Mouse (Mus musculus) hindbrain, embryonic 10.5 days (tissue): ENCODE data around the gene Hoxd10. TPM values are rescaled to one million over a fixed set of nuclear protein-coding genes. Genes with fewer than 3 reads are reported as not detected.

ENCODE experiments used
- DNase-seq: peaks from one replicate; pipeline ENCODE4 v3.0.0-alpha.2; 2017; ENCODE audit warnings: low spot score
- H3K27ac ChIP-seq: fragments of 300-500 bp; sonication (generic); 2 replicates; pipeline ENCODE4 v1.5.1; 2016; ENCODE audit warnings: mild to moderate bottlenecking, moderate library complexity
- H3K27me3 ChIP-seq: fragments of 300-500 bp; sonication (generic); 2 replicates; pipeline ENCODE4 v1.6.1; 2016; ENCODE audit warnings: mild to moderate bottlenecking; ENCODE audit not compliant: poor library complexity, insufficient read depth, severe bottlenecking
- H3K36me3 ChIP-seq: fragments of 300-500 bp; sonication (generic); 2 replicates; pipeline ENCODE4 v1.6.1; 2016; ENCODE audit warnings: mild to moderate bottlenecking, moderate library complexity
- H3K4me1 ChIP-seq: fragments of 300-500 bp; sonication (generic); replicated peaks from 2 replicates; pipeline ENCODE4 v1.6.1; 2016; ENCODE audit warnings: mild to moderate bottlenecking
- H3K4me3 ChIP-seq: fragments of 300-500 bp; sonication (generic); 2 replicates; pipeline ENCODE4 v1.5.1; 2016; ENCODE audit warnings: mild to moderate bottlenecking, moderate library complexity
- H3K9me3 ChIP-seq: fragments of 300-500 bp; sonication (generic); 2 replicates; pipeline ENCODE4 v1.6.1; 2016; ENCODE audit warnings: mild to moderate bottlenecking, moderate library complexity
- WGBS: fragments of 180-500 bp; shearing (Covaris S2); methylation state at CpG from one replicate; pipeline ENCODE4 v1.1.7; 2016; 5-methylcytosine and 5-hydroxymethylcytosine counted together
- polyA plus RNA-seq: library from polyadenylated mRNA; unstranded; fragments of >200 nt; fragmentation: Nextera tagmentation; extraction: Ambion mirVana; gene quantifications from 2 replicates; pipeline ENCODE4 v1.2.1, GENCODE M21; 2016

The Hoxd10 gene
- polyA plus RNA-seq, 1 experiment from 2014 or later = not detected

- no peaks in the 10 kb centered on the region for H3K9me3 ChIP-seq
- peaks cover 26% of the 10 kb centered on the region for H3K4me1 ChIP-seq
- H3K27me3 ChIP-seq = peaks cover 100% of the 10 kb centered on the region
- peak overlapping the region; percentile 38 for H3K4me3 ChIP-seq
- 1% methylated on average over 15 of the region's 15 CpGs for WGBS
- no peak for DNase-seq
- peak overlapping the region; percentile 54; the same call in 1 of the 2 replicates for H3K27ac ChIP-seq
- H3K36me3 ChIP-seq = no peaks in the 10 kb centered on the region
Measured at GRCm38 (mm10) chr2:74658024-74658666, 33.6 kb upstream of the Hoxd10 start.

DNA sequence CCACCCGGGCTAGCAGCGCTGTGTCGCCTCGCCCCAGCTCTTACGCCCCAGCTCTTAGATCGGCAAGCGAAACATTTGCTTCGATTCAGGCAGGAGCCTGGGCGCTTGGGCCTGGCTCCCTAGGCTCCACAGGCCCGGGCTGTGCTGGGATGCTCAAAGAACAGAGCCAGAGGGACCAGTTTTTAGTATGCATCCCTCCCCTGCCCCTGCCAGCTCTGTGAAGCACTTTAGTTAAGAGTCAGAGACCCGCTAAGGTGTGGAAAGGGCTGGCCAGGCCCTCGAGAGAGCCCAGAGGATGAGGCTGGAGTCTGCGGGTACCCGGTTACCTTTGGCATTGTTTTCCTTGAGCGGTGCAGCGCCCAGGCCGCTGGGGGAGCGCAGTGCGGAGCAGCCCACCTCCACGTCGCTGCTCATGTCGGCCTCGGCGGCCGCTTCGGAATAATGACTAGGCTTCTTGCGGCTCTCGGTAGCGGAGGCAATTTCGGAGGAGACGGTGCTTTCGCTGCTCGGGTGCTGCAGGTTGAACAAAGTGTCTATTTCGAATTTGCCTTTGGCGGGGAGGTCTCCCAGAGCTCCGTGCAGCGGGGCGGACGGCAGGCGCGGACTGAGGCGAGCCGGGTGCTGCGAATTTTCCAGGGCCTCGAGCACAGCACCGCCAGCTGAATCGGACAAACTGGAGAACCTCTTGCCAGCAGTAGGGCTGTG is 32.9 kb upstream of the Hoxd10 start:
- no peaks in the 10 kb centered on the region for H3K36me3 ChIP-seq
- peaks cover 100% of the 10 kb centered on the region for H3K27me3 ChIP-seq
- H3K27ac ChIP-seq = peak overlapping the region; percentile 54; the same call in 1 of the 2 replicates
- H3K4me3 ChIP-seq = peak overlapping the region; percentile 30; the same call in 1 of the 2 replicates
- H3K4me1 ChIP-seq = peaks cover 26% of the 10 kb centered on the region
- H3K9me3 ChIP-seq = no peaks in the 10 kb centered on the region
- WGBS = under 1% methylated on average over 47 of the region's 47 CpGs
- peak; percentile 68 for DNase-seq

- Histone ChIP-seq H3K4me1 (peaks cover 26% of the 10 kb centered on the region), H3K9me3 (no peaks in the 10 kb centered on the region), H3K36me3 (no peaks in the 10 kb centered on the region), H3K27ac (peak within 1 kb of the TSS; percentile 54; the same call in 1 of the 2 replicates), H3K27me3 (peaks cover 100% of the 10 kb centered on the region), H3K4me3 (peak within 1 kb of the TSS; percentile 30; the same call in 1 of the 2 replicates)
- peak; percentile 56 for DNase-seq
- WGBS = 1% methylated on average over 28 of the region's 28 CpGs
Measured at GRCm38 (mm10) chr2:74659507-74660005, 32.2 kb upstream of the Hoxd10 start, which contains the start of gene Evx2. Evx2 (minus strand) TSS chr2:74659557.

DNA sequence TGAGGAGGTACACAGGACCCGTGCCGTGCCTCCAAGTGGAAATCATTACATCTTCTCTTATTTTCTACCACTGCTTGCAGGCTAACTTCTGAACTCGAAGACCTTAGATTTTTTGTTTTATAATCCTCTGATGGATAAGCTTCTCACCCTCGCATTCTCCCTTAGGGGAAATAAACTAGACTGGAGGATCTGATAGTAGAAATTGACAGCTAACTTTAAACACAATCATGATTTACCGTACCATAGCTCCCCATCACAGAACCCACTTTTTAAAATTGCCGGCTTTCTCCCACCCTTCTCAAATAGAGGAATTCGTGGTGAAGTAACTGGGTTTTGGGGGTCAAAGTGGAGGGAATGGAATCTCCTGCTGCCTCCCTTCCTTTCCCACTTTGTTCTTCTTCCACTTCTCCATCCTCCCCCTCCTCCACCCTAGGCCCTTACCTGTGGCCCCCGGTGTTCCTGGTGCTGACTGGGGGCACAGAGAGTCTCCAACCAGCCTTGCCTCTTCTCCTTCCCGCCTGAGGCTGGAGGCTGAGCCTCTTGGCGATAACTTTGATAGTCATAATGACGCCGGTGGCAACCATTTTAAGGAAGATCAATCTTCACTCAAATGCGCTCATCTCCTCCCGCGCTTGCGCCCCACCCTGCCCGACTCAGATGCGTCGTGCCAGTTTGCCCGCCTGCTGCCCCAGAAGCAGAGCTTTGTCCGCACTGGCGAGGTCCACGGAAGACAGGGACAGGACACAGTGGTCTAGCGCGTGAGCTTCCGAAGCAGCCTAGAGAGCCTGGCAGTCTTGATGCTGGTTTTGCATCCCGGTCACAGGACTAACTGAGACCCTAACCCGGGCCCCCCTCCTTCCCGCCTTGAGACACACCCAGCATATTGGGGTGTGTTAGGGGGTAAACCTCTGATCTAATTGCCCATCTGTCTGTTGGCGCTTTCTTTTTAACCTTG is 31.0 kb upstream of the Hoxd10 start:
- DNase-seq = peak; percentile 47
- peaks cover 100% of the 10 kb centered on the region for H3K27me3 ChIP-seq
- H3K4me3 ChIP-seq = 0 out of 2 replicates have a peak overlapping the region, but pooled peaks have one; percentile 5
- WGBS = 4% methylated on average over 30 of the region's 30 CpGs
- H3K27ac ChIP-seq = no peak overlapping the region
- H3K36me3 ChIP-seq = no peaks in the 10 kb centered on the region
- peaks cover 21% of the 10 kb centered on the region for H3K4me1 ChIP-seq
- H3K9me3 ChIP-seq = no peaks in the 10 kb centered on the region

DNA sequence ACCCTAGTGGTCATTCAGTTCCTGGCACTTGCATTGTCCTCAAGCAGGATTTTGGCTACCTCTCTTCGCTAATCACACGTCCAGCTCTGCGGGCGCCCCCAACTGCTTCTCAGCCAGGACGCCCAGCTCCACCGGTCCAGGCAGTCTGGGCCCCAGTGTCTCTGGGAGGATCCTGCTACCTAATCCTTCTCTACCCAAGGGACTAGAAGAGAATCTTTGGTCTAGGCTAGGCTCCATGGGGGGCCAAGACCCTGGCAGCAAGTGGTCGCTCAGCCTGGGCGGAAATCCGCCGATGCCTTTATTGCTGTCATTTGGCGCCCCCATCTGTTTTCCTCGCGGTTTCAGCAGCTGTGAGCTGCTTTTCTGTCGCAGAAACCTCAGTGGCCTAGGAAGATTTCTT is 30.0 kb upstream of the Hoxd10 start:
- Histone ChIP-seq H3K9me3 (no peaks in the 10 kb centered on the region), H3K4me1 (peaks cover 15% of the 10 kb centered on the region; the same call in 1 of the 2 replicates), H3K27me3 (peaks cover 100% of the 10 kb centered on the region), H3K4me3 (no peak overlapping the region; the same call in 1 of the 2 replicates), H3K36me3 (no peaks in the 10 kb centered on the region), H3K27ac (no peak overlapping the region)
- WGBS = 1% methylated on average over 14 of the region's 14 CpGs
- peak; percentile 82 for DNase-seq

DNA sequence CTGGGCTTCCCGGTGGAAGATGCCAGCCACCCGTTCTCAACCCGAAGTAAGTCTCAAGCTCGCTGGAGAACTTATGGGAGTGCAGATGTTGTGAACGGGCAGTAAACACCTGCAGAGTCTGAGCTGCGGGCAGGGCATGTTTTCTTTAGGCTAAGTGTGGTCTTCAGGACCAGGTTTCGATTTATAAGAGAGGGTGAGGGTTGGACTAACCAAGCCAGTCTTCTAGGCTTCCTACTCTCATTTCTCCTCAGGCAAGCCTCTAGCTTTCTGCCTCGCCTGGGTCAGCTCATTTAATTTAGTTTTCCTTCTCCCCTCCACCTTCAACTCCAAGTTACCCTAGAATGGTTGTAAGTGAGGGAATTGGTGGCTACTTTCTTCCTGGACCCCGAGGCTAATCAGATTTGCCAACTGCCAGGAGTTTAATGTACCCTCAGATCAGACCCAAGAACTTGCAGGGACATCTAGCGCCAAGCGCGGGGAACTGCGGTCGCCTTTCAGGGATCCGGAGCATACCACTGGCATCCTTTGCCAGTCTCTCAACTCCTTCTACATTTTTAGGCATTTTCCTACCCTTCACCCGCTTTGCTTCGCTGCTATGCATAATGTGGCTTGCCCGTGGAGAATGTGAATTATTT is 28.3 kb upstream of the Hoxd10 start:
- H3K27me3 ChIP-seq = peaks cover 100% of the 10 kb centered on the region
- H3K4me1 ChIP-seq = peaks cover 19% of the 10 kb centered on the region
- H3K36me3 ChIP-seq = no peaks in the 10 kb centered on the region
- H3K27ac ChIP-seq = no peak overlapping the region
- no peak overlapping the region for H3K4me3 ChIP-seq
- WGBS = 6% methylated on average over 18 of the region's 18 CpGs
- H3K9me3 ChIP-seq = no peaks in the 10 kb centered on the region
- peak; percentile 70 for DNase-seq

GRCm38 (mm10) chr2:74666411-74666810 is 25.3 kb upstream of the Hoxd10 start:
- H3K27ac ChIP-seq = no peak overlapping the region
- DNase-seq = no peak
- WGBS = 3% methylated on average over 7 of the region's 7 CpGs

GRCm38 (mm10) chr2:74667191-74667841 is 24.4 kb upstream of the Hoxd10 start:
- no peak overlapping the region for H3K4me3 ChIP-seq
- H3K9me3 ChIP-seq = no peaks in the 10 kb centered on the region
- peak; percentile 57 for DNase-seq
- no peak overlapping the region for H3K27ac ChIP-seq
- WGBS = 2% methylated on average over 36 of the region's 36 CpGs
- H3K27me3 ChIP-seq = peaks cover 100% of the 10 kb centered on the region
- H3K36me3 ChIP-seq = no peaks in the 10 kb centered on the region
- H3K4me1 ChIP-seq = peaks cover 12% of the 10 kb centered on the region

More at GRCm38 (mm10) chr2:74666411-74666810, 25.3 kb upstream of the Hoxd10 start:
- Histone ChIP-seq H3K4me3 (no peak overlapping the region), H3K27me3 (peaks cover 100% of the 10 kb centered on the region), H3K4me1 (peaks cover 15% of the 10 kb centered on the region), H3K9me3 (no peaks in the 10 kb centered on the region), H3K36me3 (no peaks in the 10 kb centered on the region)

GRCm38 (mm10) chr2:74667842-74668357 is 23.8 kb upstream of the Hoxd10 start, which contains the start of gene Hoxd13:
Hoxd13 (plus strand) TSS chr2:74668310.
- Histone ChIP-seq H3K27ac (no peak within 1 kb of the TSS), H3K4me1 (peaks cover 17% of the 10 kb centered on the region)
- no peak for DNase-seq

GRCm38 (mm10) chr2:74668370-74669229 is 23.1 kb upstream of the Hoxd10 start:
- Histone ChIP-seq H3K27ac (no peak overlapping the region), H3K4me3 (peak overlapping the region; percentile 49), H3K4me1 (peaks cover 19% of the 10 kb centered on the region), H3K9me3 (no peaks in the 10 kb centered on the region), H3K27me3 (peaks cover 100% of the 10 kb centered on the region), H3K36me3 (no peaks in the 10 kb centered on the region)
- under 1% methylated on average over 74 of the region's 74 CpGs for WGBS
- peak; percentile 75 for DNase-seq

More at GRCm38 (mm10) chr2:74667842-74668357, 23.8 kb upstream of the Hoxd10 start, which contains the start of gene Hoxd13:
- Histone ChIP-seq H3K36me3 (no peaks in the 10 kb centered on the region), H3K9me3 (no peaks in the 10 kb centered on the region), H3K4me3 (peak within 1 kb of the TSS; percentile 49), H3K27me3 (peaks cover 100% of the 10 kb centered on the region)
- under 1% methylated on average over 46 of the region's 51 CpGs for WGBS
